Mouse (Mus musculus) cerebellum, adult 11-12 months (tissue): ENCODE measurements around the gene Olfr1328.
"Not testable (repeated sequence)": the region's sequence is repeated elsewhere in the genome, so short reads cannot be mapped to it uniquely, and the experiment has no call there.

ENCODE experiments used
- DNase-seq: peaks from one replicate; pipeline ENCODE4 v3.0.0; 2022

Olfr1328 gene

DNA sequence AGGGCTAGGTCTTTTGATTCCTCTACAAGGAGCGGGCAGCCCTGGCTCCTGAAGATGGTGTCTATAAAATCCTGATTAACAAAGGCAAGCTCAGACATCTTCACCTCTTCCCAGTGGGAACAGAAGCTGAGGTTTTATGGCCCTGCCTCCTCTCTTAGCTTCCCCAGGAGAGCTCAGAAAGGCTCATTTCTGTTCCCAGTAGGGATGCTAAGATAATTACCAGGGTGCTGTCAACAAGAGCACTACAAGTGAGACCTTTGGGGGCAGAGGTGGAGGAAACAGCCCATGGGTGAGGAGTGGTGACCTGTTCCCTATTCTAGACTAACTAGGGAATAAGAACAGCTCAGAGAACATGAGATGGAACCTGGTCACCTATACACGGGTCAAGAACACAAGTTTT lies at the start of gene Olfr1328:
Gene Olfr1328 (minus strand): TSS at position 101 of the 400 bp plus-strand sequence.
- no peak for DNase-seq

DNA sequence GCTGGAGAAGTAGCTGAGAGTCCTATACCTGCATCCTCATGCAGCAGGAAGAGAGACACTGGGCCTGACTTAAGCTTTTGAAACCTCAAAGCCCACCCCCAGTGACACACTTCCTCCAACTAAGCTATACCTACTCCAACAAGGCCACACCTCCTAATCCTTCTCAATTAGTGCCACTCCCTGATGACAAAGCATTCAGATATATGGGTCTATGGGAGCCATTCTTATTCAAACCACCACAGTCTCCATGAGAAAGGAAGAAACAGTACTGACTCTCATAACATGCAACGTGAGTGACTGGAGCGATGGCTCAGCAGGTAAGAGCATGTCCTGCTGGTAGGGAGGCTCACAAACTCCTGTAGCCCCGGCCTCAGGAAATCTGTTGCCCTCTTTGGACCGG lies 46.9 kb upstream of the Olfr1328 start:
- no peak for DNase-seq

DNA sequence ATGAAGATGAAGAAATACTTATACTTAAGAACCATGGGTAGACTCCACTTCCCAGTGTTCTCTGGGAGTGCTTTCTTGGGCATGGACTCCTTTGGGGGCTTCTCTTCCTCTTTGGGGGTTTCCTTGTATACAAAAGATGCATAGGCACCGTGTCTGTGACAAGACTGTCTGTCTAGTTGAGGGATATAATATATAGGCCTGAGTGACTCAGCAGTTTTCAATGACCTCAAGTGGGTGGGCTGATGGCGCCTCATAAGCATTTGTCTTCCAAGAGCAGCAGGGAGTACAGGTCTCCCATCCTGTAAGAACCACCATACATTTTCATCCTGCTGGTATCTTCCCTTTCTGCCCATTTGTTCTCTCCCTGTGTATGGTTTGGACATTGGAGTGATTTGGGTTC lies 34.9 kb upstream of the Olfr1328 start:
- DNase-seq = no peak

DNA sequence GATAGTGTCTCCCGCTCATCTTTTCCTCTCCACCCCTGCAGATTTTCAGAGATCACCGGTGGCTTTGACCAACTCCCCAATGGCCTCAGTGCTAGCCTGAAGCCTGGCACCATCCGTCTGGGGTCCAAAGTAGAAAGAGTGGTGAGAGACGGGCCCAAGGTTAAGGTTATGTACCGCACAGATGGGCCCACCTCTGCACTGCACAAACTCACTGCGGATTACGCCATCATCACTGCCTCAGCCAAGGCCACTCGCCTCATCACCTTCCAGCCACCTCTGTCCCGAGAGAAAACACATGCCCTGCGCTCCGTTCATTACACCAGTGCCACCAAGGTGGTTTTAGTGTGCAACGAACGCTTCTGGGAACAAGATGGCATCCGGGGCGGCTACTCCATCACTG lies 29.3 kb upstream of the Olfr1328 start:
- no peak for DNase-seq

DNA sequence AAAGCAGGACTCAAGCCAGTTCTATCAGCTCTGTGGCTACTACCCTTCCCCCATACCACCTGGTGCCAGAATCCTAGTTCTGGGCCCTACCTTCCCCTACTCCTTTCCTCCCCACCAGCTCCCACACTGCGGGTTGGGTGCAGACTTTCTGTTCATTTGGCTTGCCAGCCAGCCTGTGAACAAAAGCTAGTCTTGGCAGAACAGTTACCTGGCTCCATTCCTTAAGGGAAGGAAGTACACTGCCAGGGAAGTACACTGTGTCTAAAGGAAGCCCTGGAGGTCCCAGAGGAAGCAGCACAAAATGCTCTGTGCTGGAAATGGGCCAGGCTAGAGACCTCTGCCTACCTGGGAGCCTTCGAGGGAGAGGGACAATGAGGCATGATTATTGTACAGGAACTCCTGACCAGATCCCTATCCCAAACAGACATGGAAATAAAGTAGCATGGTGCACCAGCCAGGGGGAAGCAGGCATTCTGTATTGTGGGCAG lies 22.8 kb upstream of the Olfr1328 start, which contains the start of gene Lao1:
Gene Lao1 (plus strand): TSS at position 438 of the 488 bp plus-strand sequence.
- peak; percentile 34 for DNase-seq

DNA sequence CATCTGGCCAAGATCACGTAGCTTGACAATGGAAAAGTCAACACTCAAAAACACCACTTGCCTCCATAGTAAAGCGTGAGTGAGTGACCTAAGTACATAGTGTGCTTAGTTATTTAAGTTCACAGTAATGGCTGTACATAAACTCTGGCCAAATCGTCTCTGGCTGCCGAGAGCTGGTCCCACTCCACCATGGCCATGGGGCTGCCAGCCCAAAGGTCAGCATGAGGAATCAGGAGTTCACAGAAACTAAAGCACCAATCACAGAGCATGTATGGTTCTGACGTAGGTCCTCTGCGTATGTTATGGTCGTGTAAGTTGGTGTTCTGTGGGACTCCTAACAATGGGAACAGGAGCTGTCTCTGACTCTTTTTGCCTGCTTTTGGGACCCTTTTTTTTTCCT lies 20.4 kb upstream of the Olfr1328 start:
- DNase-seq = no peak

DNA sequence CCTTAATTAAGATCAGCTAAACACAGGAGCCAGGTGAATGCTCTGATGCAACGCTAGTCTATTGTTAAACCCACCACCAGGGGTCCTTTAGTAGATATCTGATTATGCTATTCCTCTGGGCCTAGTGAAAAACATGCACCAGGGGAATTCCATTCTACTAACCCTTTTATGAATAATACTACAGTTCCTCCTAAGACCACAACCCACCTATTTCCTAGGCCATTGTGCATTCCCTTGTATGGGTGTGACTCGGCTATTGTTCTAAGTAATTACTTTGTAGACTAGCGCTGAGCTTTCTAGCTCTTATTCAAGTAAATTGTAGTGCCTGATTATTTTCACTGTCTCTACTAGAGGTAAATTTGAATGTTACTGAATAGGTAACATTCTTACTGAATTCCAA lies 7.1 kb downstream of the Olfr1328 start:
- DNase-seq = not testable (repeated sequence)

DNA sequence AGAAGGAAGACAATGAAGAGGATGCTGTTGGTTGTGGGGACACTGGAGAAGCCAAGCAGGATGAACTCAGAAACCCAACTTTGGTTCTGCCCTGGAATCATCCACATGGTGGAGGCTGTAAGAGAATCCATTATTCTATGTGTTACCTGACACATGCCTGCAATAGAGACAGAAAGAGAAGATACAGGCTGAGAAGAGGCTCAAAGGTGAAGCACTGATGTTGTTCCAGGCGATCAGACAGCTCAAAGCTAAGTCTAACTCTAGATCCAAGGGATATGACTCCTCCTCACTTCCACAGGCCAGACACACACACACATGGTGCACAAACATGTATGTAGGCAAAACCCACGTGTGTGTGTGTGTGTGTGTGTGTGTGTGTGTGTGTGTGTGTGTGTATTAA lies 21.0 kb downstream of the Olfr1328 start, which contains the start of gene Olfr1329:
Gene Olfr1329 (minus strand): TSS at position 101 of the 400 bp plus-strand sequence.
- not testable (repeated sequence) for DNase-seq

DNA sequence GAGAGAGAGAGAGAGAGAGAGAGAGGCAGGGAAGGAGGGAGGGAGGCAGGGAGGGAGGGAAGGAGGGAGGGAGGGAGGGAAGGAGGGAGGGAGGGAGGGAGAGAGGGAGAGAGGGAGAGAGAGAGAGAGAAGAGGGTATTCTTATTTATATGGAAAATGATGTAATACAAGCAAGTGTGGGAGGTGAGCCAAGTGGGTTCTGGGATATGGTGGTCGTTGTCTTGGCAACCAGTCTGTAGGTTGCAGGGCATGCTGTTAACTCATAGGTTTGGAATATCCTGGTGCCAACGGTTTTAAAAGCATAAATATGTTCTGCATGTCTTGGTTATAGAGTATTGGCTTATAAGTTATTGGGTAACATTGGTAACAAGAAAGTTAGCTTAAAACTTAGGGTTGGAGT lies 36.4 kb downstream of the Olfr1328 start:
- no peak for DNase-seq

DNA sequence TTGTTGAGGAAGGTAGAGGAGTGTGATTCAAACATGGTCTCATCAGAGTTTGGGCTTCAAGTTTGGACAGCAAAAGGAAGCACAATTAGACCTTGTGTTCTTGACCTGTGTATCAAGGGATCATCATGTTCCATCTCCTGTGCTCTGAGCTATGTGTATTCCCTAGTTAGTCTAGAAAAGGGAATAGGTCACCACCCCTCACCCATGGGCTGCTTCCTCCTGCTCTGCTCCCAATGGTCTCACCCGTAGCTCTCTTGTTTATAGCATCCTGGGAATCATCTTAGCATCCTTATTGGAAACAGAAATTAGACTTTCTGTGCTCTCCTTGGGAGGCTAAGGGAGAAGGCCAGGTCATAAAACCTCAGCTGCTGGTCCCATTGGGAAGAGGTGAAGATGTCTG lies 50.1 kb downstream of the Olfr1328 start, which contains the start of gene Olfr1330:
Gene Olfr1330 (plus strand): TSS at position 301 of the 400 bp plus-strand sequence.
- no peak for DNase-seq
